Mouse (Mus musculus): ENCODE results near the gene Ndufs6. TPM values are rescaled to one million over a fixed set of nuclear protein-coding genes. Genes with fewer than 3 reads are reported as not detected.

Ndufs6 gene
- polyA plus RNA-seq, 1 experiment from 2014 or later, result 552 TPM

DNA sequence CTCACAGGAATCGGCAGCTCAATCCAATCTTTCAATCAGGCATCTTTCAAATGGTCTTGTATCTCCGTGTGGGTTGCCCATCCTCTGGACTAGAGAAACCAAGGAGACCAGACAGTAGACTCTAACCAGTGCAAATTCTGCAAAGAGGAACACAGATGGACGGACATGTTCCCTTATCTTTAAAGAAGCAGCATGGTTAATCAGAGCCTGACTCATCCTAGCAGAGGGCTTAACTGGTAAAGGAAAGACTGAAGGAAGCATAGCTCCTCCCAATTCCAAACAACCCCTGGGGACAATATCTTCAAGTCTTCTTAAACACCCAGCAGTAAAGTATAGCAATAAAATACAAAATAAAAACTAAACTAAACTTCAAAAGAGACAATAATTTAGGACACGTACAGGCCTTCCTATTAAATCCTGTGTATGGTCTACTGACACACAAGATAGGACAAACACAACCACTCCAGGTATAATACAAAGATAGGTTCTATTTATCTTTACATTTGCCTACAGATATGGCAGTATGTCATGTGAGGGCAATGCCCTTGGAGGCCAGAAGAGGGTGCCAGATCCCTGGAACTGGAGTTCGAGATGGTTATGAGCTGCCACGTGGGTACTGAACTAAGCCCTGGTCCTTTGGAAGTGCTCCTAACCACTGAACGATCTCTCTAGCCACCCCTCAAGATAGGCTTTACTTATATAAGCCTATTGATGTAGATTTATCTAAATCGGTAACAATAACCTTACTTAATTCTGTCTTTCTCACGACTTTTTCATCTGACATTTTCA, 17.0 kb upstream of the Ndufs6 start:
- Histone ChIP-seq H3K27me3 (ENCODE audit: insufficient read depth, low read length) (no peaks in the 10 kb centered on the region), H3K9me3 (replicated peaks; ENCODE audit: low read length) (no peaks in the 10 kb centered on the region), H3K4me2 (ENCODE audit: low read length) (no peak overlapping the region), H3K4me3 (replicated peaks; ENCODE audit: low read depth, low read length) (no peak overlapping the region), H3K9ac (ENCODE audit: low read depth, low read length) (no peak overlapping the region), H3K36me3 (ENCODE audit: insufficient read depth, low read length) (no peaks in the 10 kb centered on the region), H3K27ac (no peak overlapping the region), H3K4me1 (replicated peaks; ENCODE audit: insufficient read depth, low read length) (no peaks in the 10 kb centered on the region)
- TF ChIP-seq CTCF (IDR thresholded peaks at IDR 0.05; ENCODE audit: low read depth), result peak; percentile 55
- DNase-seq (ENCODE audit: low spot score), result no peak
- no peak for ATAC-seq (replicated peaks; ENCODE audit: low FRiP score, low read depth)
- 81% methylated on average over 9 of the region's 9 CpGs for WGBS

DNA sequence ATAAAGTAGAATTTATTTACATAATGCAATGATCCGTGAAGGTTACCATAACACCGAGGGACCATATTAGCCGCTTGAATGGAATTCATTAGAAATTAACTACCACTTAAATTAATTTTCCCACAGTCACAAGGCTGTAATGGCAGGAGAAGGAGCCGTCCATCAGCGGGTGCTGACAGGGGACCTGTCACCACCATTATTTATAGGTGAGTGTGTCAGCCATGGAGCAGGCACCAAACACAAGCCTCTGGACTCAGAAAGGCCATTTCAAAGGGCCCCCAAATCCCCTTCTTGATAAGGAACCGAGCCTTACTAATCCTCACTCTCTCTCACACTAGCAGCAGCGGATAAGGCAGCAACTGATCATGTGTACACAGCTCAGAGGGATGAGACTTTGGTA, 8.4 kb upstream of the Ndufs6 start:
- H3K27me3 ChIP-seq (ENCODE audit: insufficient read depth, low read length), result peaks cover 3% of the 10 kb centered on the region; the same call in 1 of the 2 replicates
- WGBS, result 33% methylated on average over 7 of the region's 7 CpGs
- H3K9me3 ChIP-seq (replicated peaks; ENCODE audit: low read length), result no peaks in the 10 kb centered on the region
- DNase-seq (ENCODE audit: low spot score), result peak; percentile 21
- H3K36me3 ChIP-seq (ENCODE audit: insufficient read depth, low read length), result no peaks in the 10 kb centered on the region
- peaks cover 2% of the 10 kb centered on the region for H3K4me1 ChIP-seq (replicated peaks; ENCODE audit: insufficient read depth, low read length)
- ATAC-seq (replicated peaks; ENCODE audit: low FRiP score, low read depth), result no peak
- no peak overlapping the region for H3K27ac ChIP-seq
- TF ChIP-seq CTCF (IDR thresholded peaks at IDR 0.05; ENCODE audit: low read depth), result no peak
- no peak overlapping the region for H3K9ac ChIP-seq (ENCODE audit: low read depth, low read length)
- H3K4me3 ChIP-seq (replicated peaks; ENCODE audit: low read depth, low read length), result no peak overlapping the region
- no peak overlapping the region for H3K4me2 ChIP-seq (ENCODE audit: low read length)

DNA sequence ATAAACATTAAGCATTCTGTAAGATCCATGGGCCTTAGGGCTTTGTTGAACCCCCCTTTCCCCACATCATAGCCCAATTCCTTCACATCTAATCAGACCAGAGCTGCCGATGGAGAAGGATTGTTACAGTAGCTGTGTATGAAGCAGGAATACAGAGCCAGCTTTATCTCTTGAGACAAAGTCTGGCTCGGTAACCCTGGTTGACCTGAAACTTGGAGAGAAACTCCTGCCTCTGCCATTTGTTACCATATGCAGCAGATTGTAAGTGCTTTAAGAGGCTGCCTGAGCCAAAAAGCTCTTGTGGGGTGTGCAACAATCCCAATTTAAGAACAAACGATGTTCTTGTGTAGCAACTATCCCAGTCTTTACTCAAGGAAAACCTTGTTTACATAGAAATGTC, 3.4 kb upstream of the Ndufs6 start:
- DNase-seq (ENCODE audit: low spot score) (no peak), ATAC-seq (replicated peaks; ENCODE audit: low FRiP score, low read depth) (no peak)
- Histone ChIP-seq H3K27ac (peak overlapping the region; percentile 71; the same call in 1 of the 2 replicates), H3K27me3 (ENCODE audit: insufficient read depth, low read length) (no peaks in the 10 kb centered on the region), H3K4me1 (replicated peaks; ENCODE audit: insufficient read depth, low read length) (peaks cover 15% of the 10 kb centered on the region), H3K9me3 (replicated peaks; ENCODE audit: low read length) (no peaks in the 10 kb centered on the region), H3K4me3 (replicated peaks; ENCODE audit: low read depth, low read length) (peak overlapping the region; percentile 79), H3K4me2 (ENCODE audit: low read length) (peak overlapping the region; percentile 90), H3K9ac (ENCODE audit: low read depth, low read length) (peak overlapping the region; percentile 89), H3K36me3 (ENCODE audit: insufficient read depth, low read length) (no peaks in the 10 kb centered on the region)
- 72% methylated on average over 3 of the region's 3 CpGs for WGBS
- no peak for TF ChIP-seq CTCF (IDR thresholded peaks at IDR 0.05; ENCODE audit: low read depth)

DNA sequence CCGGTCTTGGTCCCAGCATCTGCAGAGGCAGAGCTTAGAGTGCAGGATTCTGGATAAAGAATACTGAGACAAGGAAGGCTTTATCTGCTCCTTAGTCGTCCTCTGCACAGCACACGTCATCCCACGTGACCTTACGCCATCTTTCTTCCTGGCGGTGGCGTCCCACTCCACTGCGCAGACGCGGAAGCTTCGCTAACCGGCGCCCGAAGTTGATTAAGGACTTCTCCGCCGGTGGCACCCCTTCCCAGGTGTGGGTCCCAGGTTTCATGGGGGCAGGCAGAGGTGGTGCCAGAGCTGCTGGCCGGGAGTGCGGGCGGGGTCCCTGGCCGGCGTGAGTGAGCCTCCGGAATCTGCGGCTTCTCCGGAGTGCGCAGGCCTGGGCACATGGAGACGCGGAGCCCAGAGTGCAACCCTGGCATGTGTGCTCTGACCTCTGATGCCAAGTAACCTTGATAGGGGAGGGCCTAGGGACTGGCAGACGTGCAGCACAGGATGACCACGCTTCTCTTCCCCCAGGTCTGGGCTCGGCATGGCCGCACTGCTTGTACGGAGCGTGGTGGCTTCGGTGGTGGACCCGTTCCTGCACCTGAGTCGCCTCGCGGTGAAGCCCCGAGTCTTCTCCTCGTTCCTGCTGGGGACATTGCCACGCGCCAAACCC, 2.6 kb upstream of the Ndufs6 start:
- Histone ChIP-seq H3K4me3 (replicated peaks; ENCODE audit: low read depth, low read length) (peak overlapping the region; percentile 79), H3K9ac (ENCODE audit: low read depth, low read length) (peak overlapping the region; percentile 89), H3K27ac (peak overlapping the region; percentile 71), H3K4me2 (ENCODE audit: low read length) (peak overlapping the region; percentile 90), H3K9me3 (replicated peaks; ENCODE audit: low read length) (no peaks in the 10 kb centered on the region), H3K27me3 (ENCODE audit: insufficient read depth, low read length) (no peaks in the 10 kb centered on the region), H3K36me3 (ENCODE audit: insufficient read depth, low read length) (no peaks in the 10 kb centered on the region), H3K4me1 (replicated peaks; ENCODE audit: insufficient read depth, low read length) (peaks cover 15% of the 10 kb centered on the region)
- no peak for TF ChIP-seq CTCF (IDR thresholded peaks at IDR 0.05; ENCODE audit: low read depth)
- WGBS, result under 1% methylated on average over 42 of the region's 42 CpGs
- ATAC-seq (replicated peaks; ENCODE audit: low FRiP score, low read depth), result peak; percentile 83
- DNase-seq (ENCODE audit: low spot score), result peak; percentile 91

DNA sequence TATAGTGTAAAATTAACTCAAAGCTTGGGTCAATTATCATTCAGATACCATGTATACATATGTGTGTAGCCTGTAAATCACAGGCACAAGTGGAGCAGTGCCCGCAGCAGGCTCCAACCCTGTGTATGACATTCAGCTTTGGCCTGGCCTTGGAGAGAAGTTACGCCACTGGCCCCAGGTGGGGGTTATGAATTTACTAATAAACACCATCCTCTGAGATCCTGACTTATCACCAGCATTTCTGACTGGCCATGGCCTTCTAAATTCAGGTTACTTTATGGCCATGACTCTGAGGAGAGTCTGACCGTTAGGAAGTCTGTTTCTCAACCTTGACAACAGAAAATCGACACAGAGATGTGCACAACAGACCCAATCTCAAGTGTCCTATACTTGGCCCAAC, 4.9 kb downstream of the Ndufs6 start:
- Histone ChIP-seq H3K27ac (no peak overlapping the region), H3K4me2 (ENCODE audit: low read length) (no peak overlapping the region), H3K36me3 (ENCODE audit: insufficient read depth, low read length) (peaks cover 30% of the 10 kb centered on the region), H3K4me3 (replicated peaks; ENCODE audit: low read depth, low read length) (no peak overlapping the region), H3K9ac (ENCODE audit: low read depth, low read length) (no peak overlapping the region), H3K9me3 (replicated peaks; ENCODE audit: low read length) (no peaks in the 10 kb centered on the region), H3K27me3 (ENCODE audit: insufficient read depth, low read length) (no peaks in the 10 kb centered on the region), H3K4me1 (replicated peaks; ENCODE audit: insufficient read depth, low read length) (0 out of 2 replicates have a peak, but pooled peaks cover 7% of the 10 kb centered on the region)
- DNase-seq (ENCODE audit: low spot score) (no peak), ATAC-seq (replicated peaks; ENCODE audit: low FRiP score, low read depth) (no peak)
- TF ChIP-seq CTCF (IDR thresholded peaks at IDR 0.05; ENCODE audit: low read depth), result no peak
- 90% methylated on average over 4 of the region's 4 CpGs for WGBS

DNA sequence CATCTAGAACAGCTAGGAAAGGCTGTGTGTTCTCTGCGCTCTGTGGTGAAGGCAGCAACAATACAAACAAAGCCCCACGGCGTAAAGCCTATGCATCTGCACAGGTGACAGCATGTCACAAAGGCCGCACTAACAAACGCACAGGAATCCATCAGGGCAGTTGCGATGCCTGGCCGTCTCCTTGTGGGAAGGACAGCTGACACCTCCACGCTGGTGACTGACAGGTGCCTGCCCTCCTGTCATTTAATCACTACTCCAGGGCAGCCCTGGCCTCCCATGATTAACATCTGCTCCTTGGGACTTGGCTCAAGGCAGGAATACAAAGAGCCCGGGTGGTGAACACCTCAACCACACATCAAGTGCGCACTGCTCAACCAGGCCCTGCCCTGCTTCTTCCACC, 5.7 kb downstream of the Ndufs6 start:
- WGBS, result 87% methylated on average over 10 of the region's 10 CpGs
- no peak overlapping the region for H3K9ac ChIP-seq (ENCODE audit: low read depth, low read length)
- no peak for TF ChIP-seq CTCF (IDR thresholded peaks at IDR 0.05; ENCODE audit: low read depth)
- no peaks in the 10 kb centered on the region for H3K27me3 ChIP-seq (ENCODE audit: insufficient read depth, low read length)
- ATAC-seq (replicated peaks; ENCODE audit: low FRiP score, low read depth), result no peak
- H3K9me3 ChIP-seq (replicated peaks; ENCODE audit: low read length), result no peaks in the 10 kb centered on the region
- no peak overlapping the region for H3K4me2 ChIP-seq (ENCODE audit: low read length)
- 0 out of 2 replicates have a peak, but pooled peaks cover 4% of the 10 kb centered on the region for H3K4me1 ChIP-seq (replicated peaks; ENCODE audit: insufficient read depth, low read length)
- DNase-seq (ENCODE audit: low spot score), result no peak
- H3K36me3 ChIP-seq (ENCODE audit: insufficient read depth, low read length), result peaks cover 31% of the 10 kb centered on the region
- no peak overlapping the region for H3K27ac ChIP-seq
- H3K4me3 ChIP-seq (replicated peaks; ENCODE audit: low read depth, low read length), result no peak overlapping the region
